Mouse (Mus musculus) spleen, adult 2 months (tissue): ENCODE measurements around the gene Thrsp. TPM values are rescaled to one million over a fixed set of nuclear protein-coding genes. Genes with fewer than 3 reads are reported as not detected.

Experiments
- DNase-seq, 2 experiments: peaks; one replicate each; pipeline versions ENCODE4 v3.0.0 to v3.0.0-alpha.2; 2012 to 2021; ENCODE audit warnings: low spot score in 2 of 2, low read depth in 1 of 2
- H3K27ac ChIP-seq: fragments of 200-500 bp; 2 replicates; pipeline ENCODE4 v1.5.1; 2012; ENCODE audit warnings: low read length, inconsistent platforms; ENCODE audit not compliant: insufficient read depth
- H3K27me3 ChIP-seq: fragments of 200-500 bp; 2 replicates; pipeline ENCODE4 v1.6.1; 2012; ENCODE audit warnings: mild to moderate bottlenecking, moderate library complexity, low read length, inconsistent platforms; ENCODE audit not compliant: control insufficient read depth, insufficient read depth
- H3K36me3 ChIP-seq: fragments of 200-500 bp; 2 replicates; pipeline ENCODE4 v1.6.1; 2012; ENCODE audit warnings: mild to moderate bottlenecking, low read length, inconsistent platforms; ENCODE audit not compliant: control insufficient read depth, insufficient read depth
- H3K4me1 ChIP-seq: fragments of 200-500 bp; 2 replicates; pipeline ENCODE4 v1.6.1; 2011; ENCODE audit warnings: inconsistent platforms; ENCODE audit not compliant: control insufficient read depth, insufficient read depth, insufficient read length
- H3K4me3 ChIP-seq: fragments of 200-500 bp; 2 replicates; pipeline ENCODE4 v1.5.1; 2011; ENCODE audit warnings: mild to moderate bottlenecking, inconsistent platforms; ENCODE audit not compliant: insufficient read depth, insufficient read length; ENCODE audit errors: extremely low read depth
- CTCF ChIP-seq: fragments of 200-500 bp; IDR thresholded peaks from 2 replicates; pipeline ENCODE4 v1.5.1; 2011; ENCODE audit warnings: mild to moderate bottlenecking, inconsistent platforms; ENCODE audit not compliant: insufficient read depth, insufficient read length, insufficient replicate concordance; ENCODE audit errors: extremely low read depth
- POLR2A ChIP-seq: fragments of 200-500 bp; IDR thresholded peaks from 2 replicates; pipeline ENCODE4 v1.6.1; 2011; ENCODE audit warnings: low read depth, low read length, inconsistent platforms
- WGBS: fragments of 180-500 bp; shearing (Covaris S2); methylation state at CpG from one replicate; pipeline ENCODE4 v1.1.7; 2018; 5-methylcytosine and 5-hydroxymethylcytosine counted together
- polyA plus RNA-seq: library from polyadenylated mRNA; depleted of rRNA; stranded (reverse); fragments of >200 nt; gene quantifications from 2 replicates; pipeline ENCODE4 v1.2.3, GENCODE M21; 2012

Gene Thrsp
- polyA plus RNA-seq, 1 experiment, result 4.8 TPM

DNA sequence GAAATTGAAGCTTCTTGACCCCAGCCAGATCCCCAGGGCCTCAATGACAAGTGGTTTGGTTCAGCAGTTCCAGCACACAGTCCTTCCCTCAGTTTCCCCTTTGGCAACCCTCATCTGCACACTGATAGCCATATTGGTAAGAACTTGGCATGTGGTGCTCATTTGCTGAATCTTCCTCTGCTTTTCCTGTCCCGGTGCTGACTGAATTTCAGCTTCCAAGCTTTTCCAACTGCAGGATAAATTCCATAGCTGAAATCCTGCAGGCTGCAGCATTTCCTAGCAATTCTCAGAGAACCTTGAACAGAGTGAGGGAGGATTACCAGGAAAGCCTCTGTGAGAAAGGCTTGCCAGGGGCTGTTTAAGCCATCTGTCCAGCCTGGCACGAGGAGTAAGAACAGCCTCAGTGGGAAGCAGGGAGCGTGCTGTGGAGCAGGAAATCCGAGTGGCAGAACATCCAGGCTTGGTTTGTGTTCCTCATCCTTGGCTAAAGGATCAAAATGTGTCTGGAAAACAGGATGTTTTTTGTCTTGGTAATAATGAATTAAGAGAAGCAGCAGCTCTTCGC is 30.6 kb downstream of the Thrsp start:
- Histone ChIP-seq H3K4me1 (no peaks in the 10 kb centered on the region; the same call in 1 of the 2 replicates), H3K27ac (no peak overlapping the region; the same call in 1 of the 2 replicates), H3K36me3 (peaks cover 18% of the 10 kb centered on the region), H3K4me3 (no peak overlapping the region), H3K27me3 (no peaks in the 10 kb centered on the region)
- DNase-seq, result no peak
- WGBS, result 91% methylated on average over 5 of the region's 5 CpGs
- TF ChIP-seq CTCF (no peak), POLR2A (no peak)

DNA sequence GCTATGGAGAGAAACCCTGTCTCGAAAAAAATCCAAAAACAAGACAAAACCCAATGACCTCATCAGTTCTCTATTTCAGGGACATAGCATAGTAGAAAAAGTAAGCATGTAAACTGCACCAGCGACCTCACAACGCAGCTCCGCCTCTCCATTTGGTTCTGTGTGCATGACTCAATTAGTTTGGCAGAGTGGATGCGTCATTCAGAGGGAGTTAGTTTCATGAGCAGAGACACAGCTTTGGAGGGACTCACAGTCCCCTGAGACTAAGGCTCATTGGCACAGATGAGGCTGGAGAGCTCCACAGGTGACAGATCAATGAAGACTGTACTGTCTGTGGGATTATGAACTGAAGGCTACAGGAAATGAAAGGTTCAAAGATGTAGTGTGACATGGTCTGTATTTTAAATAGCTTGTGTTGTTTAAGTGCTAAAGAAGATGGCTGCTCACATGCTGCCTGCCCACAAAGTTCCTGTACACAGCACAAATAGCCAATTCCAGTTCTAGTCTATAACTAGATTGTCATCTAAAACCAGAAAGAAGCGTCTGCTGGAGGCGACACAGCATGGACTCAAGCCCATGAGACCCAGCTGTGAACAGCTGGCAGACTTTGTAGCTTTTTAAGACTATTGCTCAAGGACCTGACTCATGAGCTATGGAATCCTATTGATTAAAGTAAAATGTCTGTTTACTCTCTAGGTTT is 31.3 kb downstream of the Thrsp start:
- TF ChIP-seq CTCF, result no peak
- TF ChIP-seq POLR2A, result no peak
- no peak for DNase-seq
- no peaks in the 10 kb centered on the region for H3K27me3 ChIP-seq
- H3K36me3 ChIP-seq, result peaks cover 15% of the 10 kb centered on the region
- no peaks in the 10 kb centered on the region; the same call in 1 of the 2 replicates for H3K4me1 ChIP-seq
- H3K27ac ChIP-seq, result no peak overlapping the region
- H3K4me3 ChIP-seq, result no peak overlapping the region
- WGBS, result 93% methylated on average over 7 of the region's 7 CpGs

DNA sequence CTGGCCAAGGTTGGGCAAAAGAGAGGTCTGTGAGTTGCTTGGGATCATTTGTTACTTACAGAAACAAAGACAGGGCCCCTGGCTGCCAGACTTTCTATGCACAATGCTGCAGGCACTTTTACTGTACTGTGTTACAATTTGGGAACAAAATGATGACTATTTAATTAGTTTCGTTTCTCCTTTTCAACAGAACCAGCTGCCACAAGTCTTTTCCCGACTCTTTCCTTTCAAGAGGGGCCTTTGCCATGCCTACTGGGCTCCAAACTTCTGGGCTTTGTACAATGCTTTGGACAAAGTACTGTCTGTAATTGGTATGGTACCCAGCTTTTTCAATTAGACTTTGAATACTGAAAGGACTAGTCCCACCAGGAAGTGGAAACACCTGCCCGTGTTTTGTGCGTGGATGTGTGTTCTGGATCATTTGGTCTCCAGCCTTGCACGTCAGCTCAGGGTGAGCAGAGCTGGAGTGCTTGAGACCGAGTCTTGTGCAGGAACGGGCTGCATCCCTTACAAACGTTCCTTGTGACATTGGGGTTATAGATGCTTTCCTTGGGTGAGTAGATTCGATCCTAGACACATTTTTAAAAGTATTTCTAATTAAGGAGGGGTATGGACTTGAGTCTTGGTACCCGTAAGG is 33.9 kb downstream of the Thrsp start:
- H3K27me3 ChIP-seq, result no peaks in the 10 kb centered on the region
- 75% methylated on average over 10 of the region's 10 CpGs for WGBS
- H3K36me3 ChIP-seq, result peaks cover 14% of the 10 kb centered on the region
- no peak overlapping the region for H3K4me3 ChIP-seq
- no peaks in the 10 kb centered on the region; the same call in 1 of the 2 replicates for H3K4me1 ChIP-seq
- H3K27ac ChIP-seq, result no peak overlapping the region
- no peak for DNase-seq
- no peak for TF ChIP-seq CTCF
- no peak for TF ChIP-seq POLR2A

DNA sequence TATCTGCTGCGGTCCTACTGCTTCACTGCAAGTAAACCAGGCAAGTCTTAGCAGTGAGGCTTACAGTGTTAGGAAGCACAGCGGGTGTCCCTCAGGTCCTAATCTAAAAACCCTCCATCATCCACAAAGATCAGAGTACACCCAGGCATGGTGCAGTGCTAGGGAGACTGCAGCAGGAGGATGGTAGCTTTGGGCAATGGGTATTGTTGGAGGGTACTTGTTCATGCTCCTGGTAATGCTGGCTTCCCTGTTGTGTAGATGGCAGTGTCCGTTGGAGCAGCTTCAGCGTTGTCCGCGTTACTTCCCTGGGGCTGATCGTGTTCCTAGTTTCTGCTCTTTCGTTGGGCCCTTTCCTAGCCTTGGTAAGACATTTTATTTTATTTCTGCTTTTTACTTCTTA is 34.9 kb downstream of the Thrsp start:
- H3K4me1 ChIP-seq, result no peaks in the 10 kb centered on the region; the same call in 1 of the 2 replicates
- H3K4me3 ChIP-seq, result no peak overlapping the region
- TF ChIP-seq CTCF (no peak), POLR2A (no peak)
- no peak for DNase-seq
- peaks cover 18% of the 10 kb centered on the region for H3K36me3 ChIP-seq
- no peak overlapping the region for H3K27ac ChIP-seq
- no peaks in the 10 kb centered on the region for H3K27me3 ChIP-seq
- WGBS, result 94% methylated on average over 8 of the region's 8 CpGs

DNA sequence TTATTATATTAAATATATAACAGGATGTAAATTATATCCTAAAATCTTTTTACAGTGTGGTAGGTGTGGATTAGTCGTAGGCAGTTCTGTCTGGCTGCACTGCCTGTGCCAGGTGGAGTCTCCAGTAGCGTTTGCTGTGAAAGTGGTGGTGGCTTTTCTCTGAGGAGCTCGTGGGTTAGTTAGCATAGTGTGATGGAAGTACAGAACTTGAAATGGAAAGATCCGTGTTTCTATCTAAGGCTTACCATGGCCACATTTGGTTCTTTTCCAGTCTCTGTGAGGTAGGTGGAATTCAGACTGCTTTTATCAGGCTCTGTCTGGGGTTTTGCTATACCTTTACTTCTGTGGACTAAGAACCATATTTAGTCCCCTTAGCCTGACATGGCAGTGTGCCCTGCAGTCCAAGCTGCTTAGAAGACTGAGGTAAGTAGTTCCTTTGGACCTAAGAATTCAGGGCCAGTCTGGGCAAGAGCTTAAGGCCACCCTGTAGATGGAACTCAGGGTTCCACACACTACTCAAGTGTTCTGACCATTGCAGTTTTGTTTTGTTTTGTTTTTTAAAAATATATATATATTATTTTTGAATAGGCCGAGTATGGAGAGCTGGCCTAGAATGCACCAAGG is 36.9 kb downstream of the Thrsp start:
- DNase-seq, result no peak
- Histone ChIP-seq H3K27ac (no peak overlapping the region), H3K4me3 (no peak overlapping the region), H3K36me3 (peaks cover 18% of the 10 kb centered on the region), H3K27me3 (no peaks in the 10 kb centered on the region), H3K4me1 (peaks cover 2% of the 10 kb centered on the region; the same call in 1 of the 2 replicates)
- TF ChIP-seq CTCF (no peak), POLR2A (no peak)
- 95% methylated on average over 5 of the region's 5 CpGs for WGBS

DNA sequence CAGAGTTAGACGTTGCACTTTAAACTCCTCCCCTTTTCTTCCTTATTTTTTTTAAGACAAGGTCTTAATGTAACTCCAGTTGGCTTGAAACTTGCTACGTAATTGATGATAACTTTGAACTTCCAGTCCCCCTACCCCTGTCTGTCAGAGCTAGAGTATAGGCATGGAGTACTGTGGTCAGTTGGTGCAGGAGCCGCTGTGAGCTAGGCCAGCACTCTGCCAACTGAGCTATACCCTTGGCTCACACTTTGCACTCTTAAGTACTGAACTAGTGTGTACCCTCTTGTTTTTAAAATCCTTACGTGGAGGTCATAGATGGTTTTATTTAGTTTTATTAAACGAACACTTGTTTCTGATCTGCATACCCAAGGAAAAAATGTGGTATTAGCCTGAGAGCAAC is 38.2 kb downstream of the Thrsp start:
- no peak for TF ChIP-seq POLR2A
- TF ChIP-seq CTCF, result no peak
- no peak overlapping the region for H3K4me3 ChIP-seq
- H3K27ac ChIP-seq, result no peak overlapping the region
- H3K4me1 ChIP-seq, result peaks cover 2% of the 10 kb centered on the region; the same call in 1 of the 2 replicates
- WGBS, result 89% methylated on average over 5 of the region's 5 CpGs
- H3K27me3 ChIP-seq, result no peaks in the 10 kb centered on the region
- no peak for DNase-seq
- H3K36me3 ChIP-seq, result peaks cover 14% of the 10 kb centered on the region
